Mouse (Mus musculus) spleen, adult 12 weeks (tissue): ENCODE results near the gene Fthl17e.
"Not testable (repeated sequence)": the region's sequence is repeated elsewhere in the genome, so short reads cannot be mapped to it uniquely, and the experiment has no call there.

Experiments used
- DNase-seq: peaks from one replicate; pipeline ENCODE4 v3.0.0; 2022; ENCODE audit warnings: low spot score

Fthl17e gene

GRCm38 (mm10) chrX:9033193-9033592 lies at the start of gene Fthl17e:
Fthl17e (plus strand) TSS chrX:9033493.
- not testable (repeated sequence) for DNase-seq

- DNase-seq = not testable (repeated sequence)
These were observed 46.6 kb upstream of the Fthl17e start, which contains the start of gene Fthl17d for GRCm38 (mm10) chrX:8986655-8987054. Fthl17d (minus strand) TSS chrX:8986755.

- DNase-seq = no peak
These were observed 17.2 kb upstream of the Fthl17e start for GRCm38 (mm10) chrX:9016079-9016478.

GRCm38 (mm10) chrX:9019481-9019880 lies 13.8 kb upstream of the Fthl17e start:
- DNase-seq = no peak

GRCm38 (mm10) chrX:9041611-9042010 lies 8.3 kb downstream of the Fthl17e start:
- not testable (repeated sequence) for DNase-seq

GRCm38 (mm10) chrX:9060952-9061351 lies 27.7 kb downstream of the Fthl17e start:
- DNase-seq = not testable (repeated sequence)

- no peak for DNase-seq
These were observed 28.8 kb downstream of the Fthl17e start for GRCm38 (mm10) chrX:9062101-9062500.

- DNase-seq = not testable (repeated sequence)
These were observed 29.4 kb downstream of the Fthl17e start, which contains the start of gene Fthl17f for GRCm38 (mm10) chrX:9062715-9063114. Fthl17f (plus strand) TSS chrX:9063015.

- peak; percentile 23 for DNase-seq
These were observed 44.4 kb downstream of the Fthl17e start for GRCm38 (mm10) chrX:9077699-9078098.
